Mouse (Mus musculus) frontal cortex, postnatal 36 days (tissue): ENCODE measurements around the gene Asic1.

Source experiments
- DNase-seq, 2 experiments: peaks; one replicate each; pipeline ENCODE4 v3.0.0; 2022; ENCODE audit warnings: low spot score in 2 of 2

The Asic1 gene

GRCm38 (mm10) chr15:99670154-99670821 lies at the start of gene Asic1:
Gene Asic1, plus strand, starts transcription at chr15:99670368.
- peak; percentile 76 to 79 for DNase-seq

DNA sequence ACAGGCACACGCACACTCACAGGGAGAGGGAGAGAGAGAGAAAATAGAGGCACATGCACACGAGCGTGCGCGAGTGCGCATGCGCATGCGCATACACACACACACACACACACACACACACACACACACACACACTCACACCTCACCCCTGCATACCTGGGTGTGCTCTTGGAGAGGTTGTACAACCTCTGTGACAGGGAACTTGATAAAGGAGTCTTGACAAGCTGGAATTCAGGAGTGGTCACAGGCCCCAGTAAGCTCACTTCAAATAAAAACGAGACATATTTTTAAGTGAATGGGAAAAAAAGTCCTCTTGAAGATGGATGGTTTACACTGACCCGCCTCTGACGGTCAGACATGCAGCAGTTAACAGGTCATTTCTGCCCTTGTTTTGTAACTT lies 48.1 kb upstream of the Asic1 start:
- DNase-seq = no peak

GRCm38 (mm10) chr15:99631618-99632017 lies 38.5 kb upstream of the Asic1 start:
- DNase-seq = no peak

- DNase-seq = no peak
Observed at GRCm38 (mm10) chr15:99634702-99635101, 35.5 kb upstream of the Asic1 start.

GRCm38 (mm10) chr15:99637405-99638123 lies 32.6 kb upstream of the Asic1 start:
- no peak for DNase-seq

GRCm38 (mm10) chr15:99638124-99638485 lies 32.1 kb upstream of the Asic1 start:
- DNase-seq = no peak

- DNase-seq = no peak
Observed at GRCm38 (mm10) chr15:99642622-99643021, 27.5 kb upstream of the Asic1 start.

DNA sequence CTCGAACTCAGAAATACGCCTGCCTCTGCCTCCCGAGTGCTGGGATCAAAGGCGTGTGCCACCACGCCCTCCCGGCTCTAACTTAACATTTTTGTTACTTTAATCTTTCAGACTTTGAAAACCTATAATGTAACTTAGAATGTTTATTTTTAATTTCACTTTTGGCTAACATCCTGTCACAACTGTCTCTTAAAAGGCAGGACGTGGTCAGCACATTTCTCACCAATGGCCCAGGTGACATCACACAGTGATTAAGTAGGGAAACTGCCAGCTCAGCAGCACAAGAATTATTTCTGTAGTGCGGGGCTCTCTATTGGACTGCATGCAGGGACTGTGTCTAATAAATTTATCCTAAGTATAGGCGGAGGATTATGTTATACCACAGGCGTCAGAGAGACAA lies 26.3 kb upstream of the Asic1 start:
- DNase-seq = no peak

DNA sequence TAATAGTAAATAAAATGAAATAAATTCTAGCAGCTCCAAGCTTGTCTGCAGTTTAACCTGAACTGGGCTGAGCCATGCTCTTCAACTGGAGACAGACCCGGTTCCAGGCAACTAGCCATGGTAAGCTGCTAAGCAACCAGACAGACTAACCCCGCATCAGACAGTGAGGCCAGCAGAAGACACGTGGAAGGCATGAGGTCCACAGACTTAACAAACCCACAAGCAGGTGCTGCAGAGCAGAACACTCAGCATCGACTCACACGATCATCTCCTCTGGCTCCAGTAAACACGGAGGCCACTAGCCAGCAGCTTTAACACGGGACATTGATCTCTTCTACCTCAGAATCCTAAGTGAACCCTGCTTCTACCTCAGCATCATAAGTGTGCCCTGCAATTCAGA lies 25.4 kb upstream of the Asic1 start:
- no peak for DNase-seq

GRCm38 (mm10) chr15:99648326-99648725 lies 21.8 kb upstream of the Asic1 start:
- DNase-seq = no peak

- DNase-seq = no peak
Observed at GRCm38 (mm10) chr15:99649067-99649761, 21.0 kb upstream of the Asic1 start.

DNA sequence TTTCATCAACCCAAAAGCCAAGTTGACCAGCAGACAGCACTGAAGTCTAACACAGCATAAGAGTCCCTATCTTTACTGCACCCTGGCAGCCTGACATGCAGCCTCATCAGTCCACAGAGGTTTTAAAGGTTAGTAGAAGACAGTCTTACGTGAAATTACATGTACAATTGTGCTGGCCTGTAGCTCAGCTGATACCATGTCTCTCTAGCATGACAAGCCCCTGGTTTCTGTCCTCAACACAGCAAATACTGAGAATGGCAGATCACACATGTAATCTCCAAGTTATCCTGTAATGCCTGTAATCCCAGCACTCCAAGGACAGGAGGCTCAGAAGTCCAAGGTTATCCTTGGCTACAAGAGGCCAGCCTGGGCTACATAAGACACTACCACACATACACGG lies 19.9 kb upstream of the Asic1 start:
- no peak for DNase-seq

DNA sequence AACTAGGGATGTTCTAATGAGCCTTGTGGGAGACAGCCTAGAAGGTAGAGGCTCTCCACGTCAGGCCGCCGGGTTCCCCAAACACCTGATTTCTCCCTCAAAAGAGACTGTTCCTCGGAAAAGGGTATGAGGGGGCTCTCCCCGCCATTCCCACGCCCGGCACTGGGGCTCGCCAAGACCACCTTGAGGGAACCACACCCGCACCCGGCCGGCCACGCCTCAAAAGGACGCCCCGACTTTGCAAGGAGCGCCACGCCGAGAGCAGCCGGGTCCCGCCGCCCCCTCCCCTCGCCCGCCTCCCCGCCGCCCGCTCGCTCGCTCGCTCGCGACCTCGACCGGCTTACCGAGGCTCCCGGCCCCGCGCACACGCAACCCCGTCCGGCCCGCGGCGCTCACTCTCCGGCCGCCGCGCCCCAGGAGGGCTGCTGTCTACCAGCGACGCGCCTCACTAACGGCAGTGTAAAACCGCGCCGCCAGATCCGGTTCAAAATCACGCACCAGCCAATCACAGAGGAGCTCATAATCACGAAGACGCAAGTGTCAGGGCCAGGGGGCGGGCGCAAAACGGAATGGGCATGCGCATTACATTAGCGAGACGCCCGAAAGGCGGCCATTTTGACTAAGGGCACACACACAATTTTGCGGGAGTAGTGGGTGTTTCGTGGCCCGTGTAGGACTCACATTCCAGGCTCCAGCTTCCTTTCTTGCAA lies 18.9 kb upstream of the Asic1 start, which contains the start of gene Racgap1:
Gene Racgap1 (minus strand): TSS at position 494 of the 710 bp plus-strand sequence.
- peak; percentile 95 to 98 for DNase-seq

DNA sequence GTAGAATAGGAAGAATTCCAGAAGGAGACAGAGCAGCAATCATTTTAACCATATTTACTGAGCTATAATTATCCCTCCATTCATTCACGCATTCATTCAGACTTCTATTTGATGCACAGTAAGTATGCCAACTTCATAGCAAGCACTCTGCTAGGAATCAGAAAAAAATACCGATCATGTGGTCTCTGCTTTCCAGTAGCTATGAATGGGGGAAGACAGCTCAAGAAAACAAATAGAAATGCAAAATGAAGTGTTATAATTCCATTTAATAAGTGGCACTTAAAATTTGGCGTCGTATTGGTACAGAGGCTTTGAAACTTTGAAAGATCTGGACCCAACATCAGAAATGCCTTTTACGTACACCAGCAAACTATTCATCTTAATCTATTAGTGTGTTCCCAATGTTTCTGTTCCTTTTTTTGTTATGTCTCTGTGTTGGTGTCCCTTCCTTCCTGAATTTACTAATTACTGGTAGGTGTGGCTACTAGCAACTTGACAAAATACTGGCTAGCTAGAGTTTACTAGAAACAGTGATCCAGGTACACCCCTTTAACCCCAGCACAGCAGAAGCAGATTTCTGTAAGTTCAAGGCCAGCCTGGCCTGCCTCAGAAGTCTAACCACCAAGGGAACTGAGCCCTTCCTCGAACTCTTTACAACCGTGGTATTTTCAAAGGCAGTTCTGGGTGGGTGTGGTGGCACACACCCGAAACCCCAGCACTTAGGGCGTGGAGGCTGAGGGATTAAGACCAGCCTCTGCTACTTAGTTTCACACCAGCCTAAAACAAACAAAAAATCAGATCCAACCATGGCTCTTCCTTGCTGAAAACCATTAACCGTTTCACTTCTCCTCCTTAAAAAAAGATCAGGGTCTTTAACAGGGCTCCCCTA lies 17.9 kb upstream of the Asic1 start:
- no peak for DNase-seq

DNA sequence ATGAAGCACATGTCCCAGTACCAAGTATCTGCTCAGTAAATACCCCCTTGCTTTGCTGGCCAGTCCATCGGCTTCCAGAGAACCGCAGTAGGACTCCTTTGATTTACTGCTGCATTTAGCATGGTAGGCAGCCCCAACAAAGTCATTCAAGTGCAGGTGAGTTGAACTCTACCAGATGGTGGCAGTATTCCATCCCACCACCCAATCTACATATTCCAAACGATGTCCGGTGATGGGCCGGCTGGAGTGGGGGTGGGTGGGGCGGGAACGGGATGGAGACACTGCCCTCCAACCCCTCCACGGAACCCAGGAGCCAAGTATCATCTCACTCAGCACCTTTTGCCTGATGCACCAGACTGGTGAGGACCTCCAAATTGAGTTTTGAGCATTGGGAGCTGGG lies 16.9 kb upstream of the Asic1 start:
- no peak for DNase-seq

DNA sequence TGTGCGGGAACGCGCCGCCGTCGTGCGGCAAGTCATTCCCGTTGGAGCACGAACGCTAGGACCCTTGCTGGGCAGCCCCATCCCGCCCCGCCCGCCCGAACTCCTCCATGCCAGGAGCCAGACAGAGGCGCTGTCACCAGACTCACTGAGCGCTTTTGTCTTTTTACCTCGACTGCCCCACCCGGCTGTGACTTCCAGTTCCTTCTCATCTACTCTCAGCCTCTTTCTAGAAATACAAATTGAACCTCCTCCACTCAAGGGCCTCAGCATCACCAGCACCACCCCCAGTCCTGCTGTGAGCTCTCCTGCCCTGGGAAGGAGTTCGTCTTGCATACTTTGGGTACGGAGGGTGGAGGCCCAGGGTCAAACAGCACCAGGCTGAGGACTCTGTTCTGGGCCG lies 16.3 kb upstream of the Asic1 start:
- DNase-seq = no peak

DNA sequence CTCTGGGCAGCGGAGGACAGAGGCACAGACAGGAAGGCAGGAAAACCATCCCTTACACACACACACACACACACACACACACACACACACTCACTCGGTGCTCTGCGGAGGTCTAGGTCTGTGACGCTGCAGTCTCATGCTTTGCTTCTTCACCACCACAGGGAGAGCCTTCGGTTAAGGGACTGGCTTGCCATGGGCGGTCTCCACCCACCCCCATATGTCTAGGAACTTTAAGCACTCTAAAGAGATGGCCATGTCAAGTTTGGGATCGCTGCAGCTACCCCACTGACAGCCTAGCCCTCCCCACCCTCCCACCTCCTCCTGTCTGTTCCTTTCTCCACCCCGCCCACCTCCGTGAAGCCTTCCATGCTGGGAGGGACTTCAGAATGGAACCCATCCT lies 14.2 kb upstream of the Asic1 start:
- DNase-seq = no peak

DNA sequence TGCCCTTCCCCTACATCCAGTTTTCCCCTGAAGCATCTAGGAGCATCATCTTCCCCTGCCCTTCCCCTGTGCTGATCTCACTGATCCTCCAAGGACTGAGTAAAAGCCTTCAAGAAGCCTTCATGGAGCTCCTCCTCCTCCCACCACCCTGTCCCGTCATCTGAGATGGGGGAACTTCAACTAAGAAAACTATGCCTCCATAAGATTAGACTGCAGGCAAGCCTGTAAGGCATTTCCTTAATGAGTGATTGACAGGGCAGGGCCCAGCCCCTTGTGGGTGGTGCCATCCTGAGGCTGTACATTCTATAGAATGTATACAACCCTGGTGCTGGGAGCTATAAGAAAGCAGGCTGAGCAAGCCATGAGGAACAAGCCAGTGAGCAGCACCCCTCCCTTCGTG lies 11.7 kb upstream of the Asic1 start:
- DNase-seq = no peak

DNA sequence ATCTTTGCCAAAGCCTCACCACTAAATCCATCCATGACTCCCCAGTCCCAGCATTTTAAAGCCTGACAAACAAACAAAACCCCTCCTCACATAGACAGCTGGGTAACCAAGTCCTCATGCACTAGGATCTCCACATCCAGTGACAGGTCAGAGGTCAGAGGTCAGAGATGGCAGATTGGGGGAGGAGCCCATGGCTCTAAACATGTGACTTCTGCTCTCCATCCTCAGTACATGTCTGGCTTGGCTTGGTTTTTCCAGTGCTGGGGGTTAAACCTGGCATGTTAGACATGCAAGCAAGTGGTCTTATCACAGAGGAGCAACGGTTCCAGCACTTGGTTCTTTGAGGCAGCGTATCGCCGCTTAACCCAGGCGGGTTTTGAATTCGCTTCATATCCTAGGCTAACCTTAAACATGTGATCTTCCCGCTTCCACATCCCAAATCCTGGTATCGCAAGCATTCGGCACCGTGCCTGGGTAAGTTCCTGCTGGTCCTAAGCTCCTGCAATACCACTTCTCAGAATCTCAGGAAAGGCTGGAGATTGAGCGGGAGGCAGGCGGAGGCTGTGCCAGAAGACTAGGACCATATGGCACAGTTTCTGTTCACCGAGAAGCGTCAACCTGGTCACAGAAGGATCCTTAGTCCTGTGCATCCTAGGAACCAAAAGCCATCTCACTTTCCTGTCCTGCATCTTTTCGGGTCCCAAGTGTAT lies 8.9 kb upstream of the Asic1 start:
- DNase-seq = peak in 1 of 2 experiments; percentile 62

DNA sequence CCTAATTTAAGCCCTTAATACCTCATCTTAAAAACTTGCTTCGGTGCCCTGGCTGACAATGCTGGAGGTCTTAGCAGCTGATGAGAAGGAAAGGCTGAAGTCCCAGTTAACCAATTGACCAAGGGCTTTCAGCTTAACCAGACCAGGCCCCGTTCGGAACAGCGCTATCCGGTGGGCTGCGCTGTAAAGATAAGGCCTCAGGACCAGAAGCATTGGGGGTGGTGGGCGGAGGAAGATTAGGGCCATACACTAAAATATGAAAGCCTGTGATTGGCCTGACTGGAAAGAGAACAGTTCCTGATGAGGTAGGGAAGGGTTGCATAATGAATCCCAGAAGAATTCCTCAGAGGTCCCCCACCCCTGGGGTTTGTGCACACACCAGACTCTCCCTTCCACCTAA lies 7.8 kb upstream of the Asic1 start:
- DNase-seq = no peak
